Mouse (Mus musculus) left cerebral cortex, postnatal 4 days (tissue): ENCODE measurements around the gene 4930519G04Rik. TPM values are rescaled to one million over a fixed set of nuclear protein-coding genes. Genes with fewer than 3 reads are reported as not detected.
A peak's percentile ranks its signal among the peaks of the same experiment; 100 is the strongest.
"Not testable (repeated sequence)": the region's sequence is repeated elsewhere in the genome, so short reads cannot be mapped to it uniquely, and the experiment has no call there.

Experiments used
- DNase-seq: peaks from one replicate; pipeline ENCODE4 v3.0.0-alpha.2; 2022
- intact Hi-C: fragments of 180-260 bp; cut with DNase I; formaldehyde crosslinking; loops from one replicate; pipeline ENCODE4 v1.15.1; 2025
- total RNA-seq, 2 experiments: library from RNA; stranded (reverse); gene quantifications; 2 replicates each; pipeline ENCODE4 v1.2.3; 2021

The 4930519G04Rik gene
- total RNA-seq, 2 experiments from 2014 or later: not detected

GRCm38 (mm10) chr5:114836886-114837285 lies 16.6 kb upstream of the 4930519G04Rik start:
- DNase-seq: no peak
- intact Hi-C loops: no loop called here

DNA sequence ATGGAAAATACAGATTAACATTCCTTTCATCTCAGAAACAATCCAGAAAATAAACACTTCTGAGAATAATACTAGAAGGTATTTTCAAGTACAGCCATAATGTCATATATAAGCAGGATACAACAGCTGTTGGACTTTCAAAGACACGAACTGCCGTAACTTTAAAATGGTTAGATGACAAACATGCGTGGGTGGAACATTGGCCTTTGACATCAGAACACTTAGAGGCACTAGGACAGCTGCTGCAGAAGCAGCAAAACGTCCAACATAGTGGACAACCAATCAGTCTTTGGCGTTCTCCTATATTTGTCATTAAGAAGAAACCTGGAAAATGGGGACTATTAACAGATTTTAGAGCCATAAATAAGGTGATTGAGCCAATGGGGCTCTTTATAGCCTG lies 13.0 kb upstream of the 4930519G04Rik start:
- DNase-seq, intact Hi-C loops: not testable (repeated sequence)

GRCm38 (mm10) chr5:114842155-114842554 lies 11.3 kb upstream of the 4930519G04Rik start:
- intact Hi-C loops: not testable (repeated sequence)
- peak; percentile 64 for DNase-seq

DNA sequence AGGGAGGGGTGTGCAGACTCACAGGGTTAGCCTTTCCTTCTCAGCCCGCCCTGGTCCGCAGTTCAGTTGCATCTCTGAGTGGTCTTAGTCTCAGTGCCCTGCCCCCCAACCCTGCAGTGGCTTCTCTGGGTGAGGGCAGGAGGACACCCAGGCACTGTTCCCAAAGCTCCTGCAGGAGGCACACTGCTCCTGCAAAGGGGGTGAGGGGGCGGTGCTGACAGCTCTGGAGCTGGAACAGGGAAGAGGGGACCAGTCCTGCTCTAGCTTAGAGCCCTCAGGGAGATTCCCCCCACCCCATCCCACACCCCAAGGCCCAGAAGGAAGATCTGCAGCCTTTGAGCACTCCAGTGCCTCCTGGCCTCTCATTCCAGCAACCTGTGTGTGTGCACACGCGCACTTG lies 10.8 kb upstream of the 4930519G04Rik start:
- intact Hi-C loops: no loop called here
- no peak for DNase-seq

GRCm38 (mm10) chr5:114844371-114844770 lies 9.1 kb upstream of the 4930519G04Rik start:
- intact Hi-C loops, DNase-seq: not testable (repeated sequence)

DNA sequence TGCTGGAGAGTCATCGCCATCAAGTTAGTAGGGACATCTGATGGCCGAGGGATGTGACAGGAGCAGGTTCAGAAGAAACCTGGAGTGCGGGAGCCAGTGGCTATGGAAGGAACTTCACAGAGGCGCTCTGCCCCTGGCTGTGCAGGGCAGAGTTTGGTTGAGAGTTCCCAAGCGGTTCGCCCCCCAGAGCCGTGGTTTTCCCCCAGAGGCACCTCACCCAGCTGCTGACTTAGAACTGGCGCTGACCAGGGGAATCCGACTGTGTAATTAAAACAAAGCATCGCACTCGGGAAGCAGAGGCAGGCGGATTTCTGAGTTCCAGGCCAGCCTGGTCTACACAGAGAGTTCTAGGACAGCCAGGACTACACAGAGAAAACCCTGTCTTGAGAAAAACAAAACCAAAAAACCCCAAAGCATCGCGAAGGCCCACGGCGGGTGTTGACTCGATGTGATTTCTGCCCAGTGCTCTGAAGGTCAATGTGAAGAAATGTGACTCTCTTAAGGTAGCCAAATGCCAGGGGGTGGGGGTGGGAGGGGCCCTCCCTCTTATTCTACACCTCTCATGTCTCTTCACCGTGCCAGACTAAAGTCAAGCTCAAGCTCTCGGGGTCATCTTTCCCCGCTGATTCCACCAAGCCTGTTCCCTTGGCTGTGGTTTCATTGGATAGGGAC lies 1.8 kb upstream of the 4930519G04Rik start:
- DNase-seq: no peak

DNA sequence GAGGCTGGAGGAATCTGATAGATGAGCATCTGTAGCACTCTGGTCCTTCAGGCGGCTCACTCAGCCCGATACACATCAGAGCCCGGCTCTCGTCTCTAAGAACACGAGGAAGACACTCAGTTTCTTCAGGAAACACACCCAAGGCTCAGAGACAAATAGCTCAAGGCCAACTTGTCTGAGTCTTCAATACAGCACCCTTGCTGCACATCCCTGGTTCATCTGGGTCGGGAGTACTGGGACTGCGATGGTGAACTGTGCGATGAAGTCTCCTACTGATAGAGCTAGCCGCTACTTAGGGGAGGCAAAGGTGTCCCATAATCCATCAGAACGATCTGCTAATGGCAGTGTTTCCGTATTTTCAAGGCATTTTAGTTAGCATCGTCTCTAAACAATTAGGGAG lies 5.1 kb downstream of the 4930519G04Rik start, which contains the start of gene Gm9936:
TSS of gene Gm9936 (minus strand) at position 101 of the 400 bp plus-strand sequence.
- intact Hi-C loops: no loop called here

More for the DNA sequence above, 1.8 kb upstream of the 4930519G04Rik start:
- intact Hi-C loops: no loop called here

GRCm38 (mm10) chr5:114859253-114859652 lies 5.8 kb downstream of the 4930519G04Rik start:
- intact Hi-C loops: no loop called here
- DNase-seq: peak; percentile 82

More for the DNA sequence above, 5.1 kb downstream of the 4930519G04Rik start, which contains the start of gene Gm9936:
- DNase-seq: no peak

DNA sequence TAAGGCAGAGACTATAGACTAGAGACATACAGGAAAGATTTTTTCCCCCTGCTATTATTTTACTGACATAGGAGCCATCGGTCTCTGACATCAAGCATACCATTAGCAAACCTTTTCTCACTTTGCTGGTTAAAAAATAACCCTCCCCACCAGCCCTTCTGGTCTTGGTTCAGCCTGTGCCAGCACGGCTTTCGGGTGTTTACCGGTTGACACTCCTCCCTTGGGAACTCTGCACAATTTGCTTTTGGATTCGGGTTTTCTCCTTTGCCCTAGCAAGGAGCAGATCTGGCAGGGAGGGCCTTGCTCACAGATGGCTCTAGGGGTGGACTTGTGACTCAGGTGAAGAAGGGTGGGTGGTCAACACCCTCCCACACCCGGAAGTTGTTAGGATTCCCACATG lies 8.3 kb downstream of the 4930519G04Rik start:
- no peak for DNase-seq
- intact Hi-C loops: no loop called here

DNA sequence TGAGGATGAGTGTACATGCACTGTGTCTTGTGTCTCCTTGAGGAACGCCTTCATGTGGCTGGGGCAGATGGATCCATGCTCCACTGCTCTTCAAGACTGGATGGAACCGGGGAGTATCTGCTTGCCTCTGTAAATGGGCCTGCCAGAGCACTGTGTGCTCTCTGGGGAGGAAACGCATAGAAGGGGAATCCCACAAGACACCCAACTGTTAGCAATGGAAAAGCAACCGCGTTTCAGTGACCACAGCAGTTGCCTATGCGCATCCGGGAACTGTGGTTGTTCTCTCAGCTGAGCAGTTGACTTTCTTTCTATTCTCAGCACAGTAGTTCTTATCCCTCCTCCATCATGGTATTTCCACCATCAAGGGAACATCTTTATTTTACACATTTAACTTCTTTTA lies 11.3 kb downstream of the 4930519G04Rik start:
- intact Hi-C loops: no loop called here
- DNase-seq: no peak

- intact Hi-C loops: no loop called here
- no peak for DNase-seq
Measured at GRCm38 (mm10) chr5:114865279-114865678, 11.8 kb downstream of the 4930519G04Rik start.

GRCm38 (mm10) chr5:114875858-114876257 lies 22.4 kb downstream of the 4930519G04Rik start:
- DNase-seq: peak; percentile 21
- intact Hi-C loops: no loop called here

DNA sequence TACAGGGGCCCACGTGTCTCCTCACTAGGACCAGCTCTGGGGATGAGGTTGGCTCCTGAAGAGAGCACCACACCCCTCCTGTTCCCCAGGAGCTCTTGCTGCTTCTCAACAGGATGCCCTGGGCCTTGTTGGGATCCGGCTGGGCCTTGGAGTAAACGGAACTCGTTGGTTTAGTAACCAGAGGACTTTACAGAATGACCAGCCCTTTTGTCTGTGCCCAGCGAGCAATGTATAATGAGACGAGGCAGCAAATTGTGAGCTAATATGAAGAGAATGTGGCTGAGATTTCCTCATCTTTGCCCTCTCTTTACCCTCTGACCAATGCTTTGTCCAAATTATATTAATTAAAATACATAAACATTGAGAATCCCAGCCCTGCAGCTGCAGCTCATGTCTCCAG lies 22.9 kb downstream of the 4930519G04Rik start:
- intact Hi-C loops: no loop called here
- DNase-seq: no peak

DNA sequence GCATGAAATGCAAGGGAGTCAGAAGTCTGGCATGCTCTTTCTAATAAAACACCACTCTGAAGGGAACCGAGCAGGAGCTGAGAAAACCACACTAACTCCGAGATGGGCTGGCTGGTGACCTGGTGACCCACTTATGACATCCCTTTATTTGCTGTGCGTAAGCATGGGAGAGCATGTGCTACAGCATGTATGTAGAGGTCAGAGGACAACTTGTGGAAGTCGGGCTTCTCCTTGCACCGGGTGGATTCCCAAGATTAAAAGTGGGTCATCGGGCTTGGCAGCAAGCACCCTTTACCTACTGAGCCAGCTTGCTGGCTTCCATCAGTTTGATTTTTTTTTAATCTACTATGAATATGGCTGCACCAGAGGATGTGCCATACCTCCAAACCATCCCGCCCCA lies 24.0 kb downstream of the 4930519G04Rik start:
- no peak for DNase-seq
- intact Hi-C loops: no loop called here

GRCm38 (mm10) chr5:114879399-114879798 lies 25.9 kb downstream of the 4930519G04Rik start:
- intact Hi-C loops: no loop called here
- DNase-seq: no peak

DNA sequence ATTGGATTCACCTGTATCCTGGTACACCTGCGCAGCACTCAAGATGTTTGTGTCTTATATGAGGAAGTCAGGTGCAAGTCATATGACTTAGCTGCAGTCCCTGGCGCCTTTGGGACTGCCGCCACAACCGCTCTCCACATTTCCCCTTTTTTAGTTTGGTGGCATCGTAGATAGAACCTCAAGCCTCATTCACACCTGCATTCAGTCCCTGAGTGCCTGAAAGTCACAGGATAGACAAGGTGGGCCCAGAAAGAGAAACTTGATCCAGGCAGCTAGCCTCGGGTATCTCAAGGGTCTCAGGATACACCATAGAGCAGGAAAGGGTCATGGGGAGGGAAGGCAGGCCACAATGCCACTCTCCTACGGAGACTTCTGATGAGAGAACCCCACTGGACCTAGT lies 28.9 kb downstream of the 4930519G04Rik start:
- DNase-seq, intact Hi-C loops: not testable (repeated sequence)

- DNase-seq: no peak
- intact Hi-C loops: no loop called here
Measured at GRCm38 (mm10) chr5:114883022-114883421, 29.6 kb downstream of the 4930519G04Rik start.

DNA sequence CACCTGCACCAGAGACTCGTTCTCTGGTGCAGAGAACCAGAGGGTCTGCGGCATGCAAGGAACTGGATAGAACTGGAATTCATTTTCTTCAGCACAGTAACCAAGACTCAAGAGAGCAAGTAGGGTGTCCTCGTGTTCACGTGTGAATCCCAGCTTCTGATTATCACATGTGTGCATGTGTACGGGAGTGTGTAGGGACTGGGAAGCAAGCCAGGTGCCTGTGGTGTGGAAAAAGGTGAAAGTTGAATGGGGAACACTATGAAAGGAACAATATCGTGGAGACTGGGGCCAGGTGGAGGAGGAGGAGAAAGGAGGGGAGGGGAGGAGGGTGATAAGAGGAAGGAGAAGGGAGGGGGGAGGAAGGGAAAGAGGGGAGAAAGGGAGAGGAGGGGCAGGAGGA lies 33.3 kb downstream of the 4930519G04Rik start:
- intact Hi-C loops: no loop called here
- DNase-seq: no peak

DNA sequence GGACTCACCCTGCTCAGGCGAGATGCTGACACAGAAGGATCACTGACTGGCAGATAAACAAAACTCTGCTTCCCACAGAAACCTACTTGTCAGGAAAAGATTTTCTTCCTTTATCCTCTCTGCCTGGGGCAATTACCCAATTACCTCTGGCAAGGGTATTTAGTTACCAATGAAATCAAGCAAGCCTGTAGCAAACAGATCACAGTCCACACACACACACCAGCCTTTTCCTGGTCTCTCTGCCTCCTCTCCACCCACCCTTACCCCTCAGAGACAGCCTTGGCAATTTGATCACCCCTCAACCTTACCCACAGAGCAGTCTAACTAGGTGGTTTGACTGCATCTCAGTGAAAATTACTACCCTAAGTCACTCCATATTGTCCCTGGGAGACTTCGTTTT lies 35.5 kb downstream of the 4930519G04Rik start:
- DNase-seq: no peak
- intact Hi-C loops: no loop called here

DNA sequence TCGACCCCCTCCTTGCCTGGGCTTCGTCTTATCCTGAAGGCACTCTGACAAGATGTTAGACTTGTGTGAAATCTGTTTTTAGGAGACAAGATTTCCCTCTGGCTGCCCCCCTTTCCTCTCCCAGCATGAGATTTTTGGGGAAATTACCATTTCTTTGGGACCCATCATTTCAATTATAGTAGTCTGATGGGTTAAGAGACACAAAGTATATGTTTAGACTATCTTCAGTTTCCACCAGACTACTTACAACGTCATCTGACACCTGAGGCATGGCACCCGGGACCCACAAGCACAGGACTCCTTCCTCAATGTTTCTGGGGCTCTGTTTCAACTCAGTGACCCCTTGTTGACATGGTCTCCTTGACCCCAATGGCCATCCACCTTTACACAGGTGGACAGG lies 42.1 kb downstream of the 4930519G04Rik start:
- intact Hi-C loops: no loop called here
- DNase-seq: no peak

DNA sequence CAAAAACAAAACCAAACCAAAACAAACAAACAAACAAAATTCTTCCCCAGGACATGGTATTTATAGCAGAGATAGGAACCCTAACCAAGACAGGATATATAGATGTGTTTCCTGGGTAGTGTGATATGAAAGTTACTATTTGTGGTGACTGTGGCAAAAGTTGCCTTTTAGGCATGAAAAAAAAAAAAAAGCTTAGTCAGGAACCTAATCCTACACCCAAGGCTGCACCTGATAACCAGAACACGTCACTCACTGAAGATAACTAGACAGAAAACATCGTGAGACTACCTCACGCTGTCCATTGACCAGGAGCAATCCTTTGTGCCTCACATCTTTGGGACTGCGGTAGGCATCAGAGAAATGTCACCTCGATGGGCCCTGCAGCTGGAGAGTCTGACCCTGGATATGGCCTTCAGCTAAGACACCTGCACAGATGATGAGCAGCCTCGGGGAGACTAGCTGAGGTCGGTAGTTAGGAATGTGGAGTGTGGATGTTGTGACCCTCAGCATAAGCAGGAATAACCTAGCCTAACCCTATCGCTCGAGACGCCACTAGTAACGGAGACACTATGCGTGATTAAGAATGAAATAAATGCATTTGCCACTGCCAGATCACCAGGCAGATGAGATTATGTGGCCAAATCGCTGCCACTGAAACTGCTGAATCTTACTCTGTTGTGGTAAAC lies 43.4 kb downstream of the 4930519G04Rik start, which contains the start of gene Oasl2:
TSS of gene Oasl2 (plus strand) at position 249 of the 686 bp plus-strand sequence.
- intact Hi-C loops: no loop called here
- DNase-seq: no peak

DNA sequence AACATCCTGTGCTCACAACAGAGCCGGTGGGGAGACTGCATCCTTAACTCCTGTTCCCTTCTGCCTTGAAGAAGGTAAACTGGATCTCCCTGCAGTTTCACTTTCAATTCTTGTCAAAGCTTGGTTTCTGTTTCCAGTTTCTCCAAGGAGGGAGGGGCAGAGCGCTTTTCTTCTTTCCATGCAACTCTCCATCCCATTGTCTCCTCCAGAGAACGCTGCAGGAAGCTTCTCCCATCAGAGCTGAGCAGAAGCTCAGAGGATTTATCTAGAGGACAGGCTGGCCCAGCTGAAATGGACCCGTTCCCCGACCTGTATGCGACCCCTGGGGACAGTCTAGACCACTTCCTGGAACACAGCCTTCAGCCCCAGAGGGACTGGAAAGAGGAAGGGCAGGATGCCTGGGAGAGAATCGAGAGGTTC lies 43.9 kb downstream of the 4930519G04Rik start:
- intact Hi-C loops: no loop called here
- no peak for DNase-seq
